Mouse (Mus musculus): ENCODE data around the gene Rnf114. TPM values are rescaled to one million over a fixed set of nuclear protein-coding genes. Genes with fewer than 3 reads are reported as not detected.
A peak's percentile ranks its signal among the peaks of the same experiment; 100 is the strongest.

Gene Rnf114
- total and polyA plus RNA-seq, 2 experiments = 44.3 to 71.0 TPM

DNA sequence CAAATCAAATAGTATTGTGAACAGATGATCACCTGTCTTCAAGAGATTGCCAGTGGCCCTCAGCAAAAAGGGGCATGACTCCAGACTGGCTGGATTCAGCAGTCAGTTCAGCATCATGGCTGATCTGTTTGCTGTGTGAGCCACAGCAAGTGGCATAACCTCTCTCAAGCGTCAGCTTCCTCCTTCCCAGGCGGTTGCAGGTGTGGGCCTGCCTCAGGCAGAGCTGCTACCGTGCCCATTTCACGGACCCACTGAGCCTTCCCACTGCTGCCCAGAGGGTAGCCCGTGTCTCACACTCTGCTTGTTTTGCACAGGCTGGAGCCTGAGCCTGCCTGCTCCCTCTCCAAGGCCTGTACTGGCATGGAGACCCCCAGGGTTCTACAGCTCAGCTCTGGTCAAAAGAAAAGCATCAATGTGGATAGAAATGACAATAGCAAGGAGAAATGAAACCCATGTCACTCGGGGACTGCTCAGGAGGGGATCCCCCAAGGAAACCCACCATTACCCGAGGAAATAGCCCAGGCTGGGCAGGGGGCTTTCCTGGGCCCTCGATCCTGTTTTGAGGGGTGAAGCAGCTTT lies 59.0 kb downstream of the Rnf114 start:
- 81% methylated on average over 8 of the region's 8 CpGs for WGBS
- no peak for DNase-seq (ENCODE audit: extremely low read depth, low read depth, low spot score)
- Histone ChIP-seq H3K36me3 (ENCODE audit: control insufficient read depth, insufficient read depth, low read length) (no peaks in the 10 kb centered on the region), H3K9ac (ENCODE audit: low read depth, low read length) (no peak overlapping the region), H3K79me2 (ENCODE audit: control insufficient read depth, insufficient read depth, low read length) (no peaks in the 10 kb centered on the region), H3K27ac (replicated peaks; ENCODE audit: insufficient read depth, low read depth, low read length) (no peak overlapping the region), H3K4me1 (ENCODE audit: control insufficient read depth, insufficient read depth, low read length) (no peaks in the 10 kb centered on the region), H3K27me3 (ENCODE audit: control insufficient read depth, insufficient read depth, low read length) (no peaks in the 10 kb centered on the region), H3K4me3 (ENCODE audit: insufficient read depth, low read depth, low read length) (no peak overlapping the region)
- TF ChIP-seq CTCF (IDR thresholded peaks at IDR 0.05; ENCODE audit: low read depth, low read length) (no peak), POLR2A (IDR thresholded peaks at IDR 0.05; ENCODE audit: extremely low read depth, insufficient read depth, low read length) (no peak)

DNA sequence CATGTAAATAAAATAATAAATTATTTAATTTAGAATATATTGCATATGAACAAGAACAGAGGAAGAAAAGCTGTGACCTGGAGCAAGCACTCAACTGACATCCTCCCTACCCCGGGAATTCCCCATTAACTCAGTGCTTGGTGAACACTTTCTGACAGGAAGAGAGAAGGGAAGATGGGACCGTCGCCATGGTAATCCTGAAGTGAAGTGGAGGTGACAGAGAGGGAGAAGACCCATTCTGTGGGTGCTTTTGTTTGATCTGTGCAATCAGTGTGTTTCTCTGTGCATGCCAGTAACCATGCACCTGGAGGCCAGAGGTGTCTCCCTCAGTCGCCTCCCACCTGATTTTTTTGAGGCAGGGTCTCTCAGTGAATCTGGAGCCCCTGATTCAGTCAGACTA lies 59.8 kb downstream of the Rnf114 start:
- 81% methylated on average over 4 of the region's 4 CpGs for WGBS
- Histone ChIP-seq H3K79me2 (ENCODE audit: control insufficient read depth, insufficient read depth, low read length) (no peaks in the 10 kb centered on the region), H3K9ac (ENCODE audit: low read depth, low read length) (no peak overlapping the region), H3K4me3 (ENCODE audit: insufficient read depth, low read depth, low read length) (no peak overlapping the region), H3K27me3 (ENCODE audit: control insufficient read depth, insufficient read depth, low read length) (no peaks in the 10 kb centered on the region), H3K4me1 (ENCODE audit: control insufficient read depth, insufficient read depth, low read length) (no peaks in the 10 kb centered on the region), H3K27ac (replicated peaks; ENCODE audit: insufficient read depth, low read depth, low read length) (no peak overlapping the region), H3K36me3 (ENCODE audit: control insufficient read depth, insufficient read depth, low read length) (no peaks in the 10 kb centered on the region)
- DNase-seq (ENCODE audit: extremely low read depth, low read depth, low spot score) = no peak
- TF ChIP-seq POLR2A (IDR thresholded peaks at IDR 0.05; ENCODE audit: extremely low read depth, insufficient read depth, low read length) = no peak
- no peak for TF ChIP-seq CTCF (IDR thresholded peaks at IDR 0.05; ENCODE audit: low read depth, low read length)

DNA sequence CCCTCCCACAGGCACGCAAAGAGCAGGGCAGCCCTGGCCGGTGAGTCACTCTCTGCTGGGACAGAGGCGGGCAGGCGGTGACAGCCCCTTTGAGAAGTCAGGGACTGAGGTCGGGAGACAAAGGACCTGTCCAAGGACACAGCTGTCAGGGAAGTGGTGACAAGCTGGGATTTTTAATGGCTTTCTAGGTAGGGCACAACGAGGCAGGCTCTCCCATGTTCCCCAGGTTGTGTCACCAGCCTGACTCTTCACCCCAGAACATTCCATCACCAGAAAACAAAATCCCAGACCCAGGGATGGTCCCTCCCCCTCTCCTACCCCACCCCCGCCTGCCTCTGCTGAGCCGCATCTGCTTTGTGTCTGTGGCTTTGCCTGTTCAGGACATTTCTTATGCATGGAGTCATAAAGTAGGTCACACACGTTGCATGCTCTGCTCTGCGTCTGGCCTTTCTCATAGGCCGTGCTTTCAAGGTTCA lies 60.5 kb downstream of the Rnf114 start:
- no peaks in the 10 kb centered on the region for H3K27me3 ChIP-seq (ENCODE audit: control insufficient read depth, insufficient read depth, low read length)
- H3K27ac ChIP-seq (replicated peaks; ENCODE audit: insufficient read depth, low read depth, low read length) = no peak overlapping the region
- H3K4me1 ChIP-seq (ENCODE audit: control insufficient read depth, insufficient read depth, low read length) = no peaks in the 10 kb centered on the region
- H3K36me3 ChIP-seq (ENCODE audit: control insufficient read depth, insufficient read depth, low read length) = no peaks in the 10 kb centered on the region
- DNase-seq (ENCODE audit: extremely low read depth, low read depth, low spot score) = no peak
- TF ChIP-seq CTCF (IDR thresholded peaks at IDR 0.05; ENCODE audit: low read depth, low read length) = no peak
- no peak for TF ChIP-seq POLR2A (IDR thresholded peaks at IDR 0.05; ENCODE audit: extremely low read depth, insufficient read depth, low read length)
- WGBS = 75% methylated on average over 11 of the region's 11 CpGs
- no peaks in the 10 kb centered on the region for H3K79me2 ChIP-seq (ENCODE audit: control insufficient read depth, insufficient read depth, low read length)
- no peak overlapping the region for H3K4me3 ChIP-seq (ENCODE audit: insufficient read depth, low read depth, low read length)
- no peak overlapping the region for H3K9ac ChIP-seq (ENCODE audit: low read depth, low read length)

DNA sequence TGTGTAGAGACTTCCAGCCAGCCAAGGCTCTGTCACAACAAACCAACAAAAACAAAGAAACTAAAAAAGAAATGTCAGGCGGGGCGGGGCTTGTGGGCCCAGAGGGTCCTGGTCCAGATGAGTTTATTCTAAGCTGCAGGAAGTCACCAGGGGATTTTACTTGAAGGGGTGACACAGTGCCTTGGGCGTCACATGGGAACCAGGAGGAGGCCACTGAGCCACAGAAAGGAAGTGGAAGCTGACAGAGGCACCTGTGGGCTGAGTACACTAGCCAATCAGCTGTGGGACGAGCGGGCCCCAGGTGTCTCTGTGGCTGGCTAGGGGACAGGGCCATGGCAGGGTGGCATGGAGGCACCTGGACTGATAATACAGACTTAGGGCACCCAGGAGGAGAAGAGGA lies 63.3 kb downstream of the Rnf114 start:
- Histone ChIP-seq H3K79me2 (ENCODE audit: control insufficient read depth, insufficient read depth, low read length) (no peaks in the 10 kb centered on the region), H3K27ac (replicated peaks; ENCODE audit: insufficient read depth, low read depth, low read length) (no peak overlapping the region), H3K9ac (ENCODE audit: low read depth, low read length) (no peak overlapping the region), H3K4me3 (ENCODE audit: insufficient read depth, low read depth, low read length) (no peak overlapping the region), H3K36me3 (ENCODE audit: control insufficient read depth, insufficient read depth, low read length) (no peaks in the 10 kb centered on the region), H3K27me3 (ENCODE audit: control insufficient read depth, insufficient read depth, low read length) (no peaks in the 10 kb centered on the region), H3K4me1 (ENCODE audit: control insufficient read depth, insufficient read depth, low read length) (peaks cover 3% of the 10 kb centered on the region; the same call in 1 of the 2 replicates)
- TF ChIP-seq POLR2A (IDR thresholded peaks at IDR 0.05; ENCODE audit: extremely low read depth, insufficient read depth, low read length) (no peak), CTCF (IDR thresholded peaks at IDR 0.05; ENCODE audit: low read depth, low read length) (no peak)
- no peak for DNase-seq (ENCODE audit: extremely low read depth, low read depth, low spot score)
- 93% methylated on average over 5 of the region's 5 CpGs for WGBS

DNA sequence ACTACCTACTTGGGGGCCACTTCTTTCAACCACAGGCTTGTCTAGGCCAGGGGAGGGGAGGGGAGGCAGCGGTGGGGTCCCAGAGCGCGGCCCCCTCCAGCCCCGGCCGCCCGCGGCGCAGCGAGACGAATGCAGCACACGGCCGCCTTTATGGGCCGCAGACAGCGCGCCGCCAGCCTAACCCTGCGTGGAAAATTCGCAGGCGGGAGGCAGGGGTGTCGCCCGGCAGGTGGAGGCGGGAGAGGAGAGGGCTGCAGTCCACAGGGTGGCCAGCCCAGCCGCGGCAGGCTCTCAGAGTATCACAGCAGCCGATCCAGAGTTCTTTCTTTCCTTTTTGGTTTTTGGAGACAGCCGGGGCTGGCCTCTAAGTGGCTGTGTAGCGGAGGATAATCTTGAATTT lies 67.0 kb downstream of the Rnf114 start:
- WGBS = 33% methylated on average over 27 of the region's 27 CpGs
- H3K27ac ChIP-seq (replicated peaks; ENCODE audit: insufficient read depth, low read depth, low read length) = no peak overlapping the region
- peak overlapping the region; percentile 57 for H3K9ac ChIP-seq (ENCODE audit: low read depth, low read length)
- no peaks in the 10 kb centered on the region for H3K79me2 ChIP-seq (ENCODE audit: control insufficient read depth, insufficient read depth, low read length)
- no peak for TF ChIP-seq POLR2A (IDR thresholded peaks at IDR 0.05; ENCODE audit: extremely low read depth, insufficient read depth, low read length)
- TF ChIP-seq CTCF (IDR thresholded peaks at IDR 0.05; ENCODE audit: low read depth, low read length) = no peak
- no peak overlapping the region for H3K4me3 ChIP-seq (ENCODE audit: insufficient read depth, low read depth, low read length)
- no peaks in the 10 kb centered on the region for H3K36me3 ChIP-seq (ENCODE audit: control insufficient read depth, insufficient read depth, low read length)
- H3K27me3 ChIP-seq (ENCODE audit: control insufficient read depth, insufficient read depth, low read length) = no peaks in the 10 kb centered on the region
- no peak for DNase-seq (ENCODE audit: extremely low read depth, low read depth, low spot score)
- H3K4me1 ChIP-seq (ENCODE audit: control insufficient read depth, insufficient read depth, low read length) = peaks cover 5% of the 10 kb centered on the region; the same call in 1 of the 2 replicates

DNA sequence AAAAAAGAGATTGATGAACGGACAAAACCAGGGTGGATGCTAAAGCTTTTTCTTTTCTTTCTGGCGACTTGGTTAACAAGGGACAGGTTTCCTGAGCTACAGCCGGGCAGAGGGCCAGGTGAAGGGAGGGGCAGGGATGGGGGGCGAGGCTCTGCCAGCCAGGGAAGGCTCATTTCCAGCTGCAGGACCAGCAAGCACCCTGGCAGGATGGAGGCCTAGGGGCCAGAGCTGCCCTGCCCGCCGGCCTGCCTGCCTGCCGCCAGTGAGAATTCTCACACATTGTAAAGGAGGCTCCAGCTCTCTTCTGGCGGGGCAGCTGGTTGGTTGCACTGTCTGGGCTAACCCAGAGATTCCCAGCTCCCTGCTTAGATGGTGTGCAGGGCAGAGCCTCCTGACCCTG lies 69.7 kb downstream of the Rnf114 start:
- H3K79me2 ChIP-seq (ENCODE audit: control insufficient read depth, insufficient read depth, low read length) = 0 out of 2 replicates have a peak, but pooled peaks cover 4% of the 10 kb centered on the region
- H3K27ac ChIP-seq (replicated peaks; ENCODE audit: insufficient read depth, low read depth, low read length) = no peak overlapping the region
- H3K4me1 ChIP-seq (ENCODE audit: control insufficient read depth, insufficient read depth, low read length) = peaks cover 9% of the 10 kb centered on the region
- H3K4me3 ChIP-seq (ENCODE audit: insufficient read depth, low read depth, low read length) = no peak overlapping the region
- H3K36me3 ChIP-seq (ENCODE audit: control insufficient read depth, insufficient read depth, low read length) = no peaks in the 10 kb centered on the region
- WGBS = 41% methylated on average over 8 of the region's 8 CpGs
- no peak for TF ChIP-seq CTCF (IDR thresholded peaks at IDR 0.05; ENCODE audit: low read depth, low read length)
- no peak for TF ChIP-seq POLR2A (IDR thresholded peaks at IDR 0.05; ENCODE audit: extremely low read depth, insufficient read depth, low read length)
- no peaks in the 10 kb centered on the region for H3K27me3 ChIP-seq (ENCODE audit: control insufficient read depth, insufficient read depth, low read length)
- peak; percentile 25 for DNase-seq (ENCODE audit: extremely low read depth, low read depth, low spot score)
- no peak overlapping the region for H3K9ac ChIP-seq (ENCODE audit: low read depth, low read length)
